Comparison of ENCODE assay signal across 16 mouse cellular contexts in genomic region chr2:31019011-31019410, GRCm38 (mm10).
"Had no signal": no experiment of that assay in that cellular context is flagged by ENCODE, and none has a peak within 500 bp of the region (broad histone marks: within the 10 kb centered on the region; RNA-seq: fewer than 3 reads in every experiment).

No protein-coding gene starts in this region.

- H3K27ac ChIP-seq: left cerebral cortex, adult 2 months; limb, embryonic 12.5 days; liver, embryonic 13.5 days; lung, embryonic 15.5 days; macrophage; midbrain, embryonic 12.5 days; stomach, postnatal 0 days had no signal

- H3K9ac ChIP-seq: limb, embryonic 12.5 days; liver, embryonic 13.5 days; liver, postnatal 0 days; lung, embryonic 15.5 days; midbrain, embryonic 12.5 days had no signal

- H3K27me3 ChIP-seq: limb, embryonic 12.5 days; liver, embryonic 13.5 days; lung, embryonic 15.5 days; megakaryocyte, embryonic 14.5 days; midbrain, embryonic 12.5 days had no signal

- DNase-seq: kidney, postnatal 14 days; liver; liver, embryonic 13.5 days; liver, postnatal 0 days; lung, postnatal 14 days; right cerebral cortex, adult 18-20 months; right cerebral cortex, postnatal 25 days; thymus, postnatal 4 days had no signal

- H3K4me1 ChIP-seq: limb, embryonic 12.5 days; lung, embryonic 15.5 days; midbrain, embryonic 12.5 days had no signal

- ATAC-seq: liver, postnatal 0 days; midbrain, embryonic 16.5 days had no signal

- H3K9me3 ChIP-seq: limb, embryonic 12.5 days; liver, embryonic 13.5 days; lung, embryonic 15.5 days; megakaryocyte, embryonic 14.5 days; midbrain, embryonic 12.5 days had no signal

- H3K4me2 ChIP-seq: limb, embryonic 12.5 days; liver, embryonic 13.5 days; lung, embryonic 15.5 days; midbrain, embryonic 12.5 days had no signal

- H3K4me3 ChIP-seq: left cerebral cortex, adult 2 months; limb, embryonic 12.5 days; liver, embryonic 13.5 days; lung, embryonic 15.5 days; megakaryocyte, embryonic 14.5 days; midbrain, embryonic 12.5 days had no signal
